In genomic region chr19:32522753-32523307, GRCm38 (mm10) we compare ENCODE assay signal across 24 mouse cellular contexts. TPM values are rescaled to one million over a fixed set of nuclear protein-coding genes. Genes with fewer than 3 reads are reported as not detected.
A peak's percentile ranks its signal among the peaks of the same experiment; 100 is the strongest.
DNase-seq lines count a peak whose midpoint lies in the region; ATAC-seq and TF ChIP-seq lines count a peak whose summit lies in the region.
"Had no signal": no experiment of that assay in that cellular context is flagged by ENCODE, and none has a peak within 500 bp of the region (broad histone marks: within the 10 kb centered on the region; RNA-seq: fewer than 3 reads in every experiment).

No protein-coding gene starts in this region.

- no peak overlapping the region for H3K4me3 ChIP-seq in thymus, adult 2 months (ENCODE audit: control insufficient read depth, insufficient read depth, low read length)
- H3K4me3 ChIP-seq in liver, embryonic 16.5 days (ENCODE audit: low read depth, low read length), result no peak overlapping the region
- no peak overlapping the region for H3K4me3 ChIP-seq in kidney, adult 2 months (ENCODE audit: insufficient read depth, low read depth, low read length)
- H3K4me3 ChIP-seq: embryonic facial prominence, embryonic 12.5 days; hindbrain, embryonic 13.5 days; limb, embryonic 15.5 days; lung, embryonic 15.5 days; myocyte; neural tube, embryonic 13.5 days had no signal

- peaks cover 7% of the 10 kb centered on the region for H3K4me1 ChIP-seq in thymus, adult 2 months (replicated peaks; ENCODE audit: control insufficient read depth, insufficient read depth, low read length)
- peaks cover 17% of the 10 kb centered on the region for H3K4me1 ChIP-seq in liver, embryonic 16.5 days (ENCODE audit: control insufficient read depth, low read depth, low read length)
- H3K4me1 ChIP-seq in kidney, adult 2 months (ENCODE audit: control insufficient read depth, insufficient read depth, low read length), result no peaks in the 10 kb centered on the region
- H3K4me1 ChIP-seq: hindbrain, embryonic 13.5 days; lung, embryonic 15.5 days; neural tube, embryonic 13.5 days had no signal

- H3K4me2 ChIP-seq in liver, embryonic 16.5 days (ENCODE audit: low read depth, low read length), result no peak overlapping the region
- H3K4me2 ChIP-seq: embryonic facial prominence, embryonic 12.5 days; hindbrain, embryonic 13.5 days; limb, embryonic 15.5 days; lung, embryonic 15.5 days; neural tube, embryonic 13.5 days had no signal

- no peak for TF ChIP-seq POLR2A in thymus, adult 2 months (IDR thresholded peaks at IDR 0.05; ENCODE audit: control insufficient read depth, extremely low read depth, insufficient read depth, low read length, poor library complexity)
- TF ChIP-seq POLR2A in kidney, adult 2 months (IDR thresholded peaks at IDR 0.05; ENCODE audit: low read depth, low read length), result no peak

- WGBS in thymus, adult 2 months, result 94% methylated on average over 8 of the region's 8 CpGs
- 32% methylated on average over 8 of the region's 8 CpGs for WGBS in liver, embryonic 16.5 days (ENCODE audit: insufficient replicate concordance)
- WGBS in kidney, adult 2 months, result 88% methylated on average over 8 of the region's 8 CpGs

- H3K9ac ChIP-seq in liver, embryonic 16.5 days (ENCODE audit: low read depth, low read length), result no peak overlapping the region
- H3K9ac ChIP-seq: embryonic facial prominence, embryonic 12.5 days; forebrain, postnatal 0 days; hindbrain, embryonic 13.5 days; limb, embryonic 15.5 days; lung, embryonic 15.5 days; neural tube, embryonic 13.5 days had no signal

- ATAC-seq in frontal cortex, adult (ENCODE audit: low TSS enrichment), result peak; percentile 90
- peak; percentile 31 for ATAC-seq in liver, embryonic 16.5 days (ENCODE audit: low read depth)
- ATAC-seq: forebrain, postnatal 0 days; midbrain, embryonic 16.5 days had no signal

- peak overlapping the region; percentile 30; the same call in 1 of the 2 replicates for H3K27ac ChIP-seq in thymus, adult 2 months (ENCODE audit: control insufficient read depth, insufficient read depth, low read length)
- H3K27ac ChIP-seq in liver, embryonic 16.5 days (ENCODE audit: low read length), result peak overlapping the region; percentile 20; the same call in 1 of the 2 replicates
- no peak overlapping the region for H3K27ac ChIP-seq in kidney, adult 2 months (ENCODE audit: insufficient read depth, low read depth, low read length)
- H3K27ac ChIP-seq: embryonic facial prominence, embryonic 12.5 days; hindbrain, embryonic 13.5 days; limb, embryonic 15.5 days; lung, embryonic 15.5 days; neural tube, embryonic 13.5 days had no signal

- DNase-seq in frontal cortex, postnatal 25 days (ENCODE audit: low spot score in 2 of 2), result no peak
- no peak for DNase-seq in thymus, adult 2 months
- no peak for DNase-seq in thymus, postnatal 4 days
- no peak for DNase-seq in kidney, adult 2 months
- DNase-seq in thymus, postnatal 10 days (ENCODE audit: low spot score in 2 of 2), result no peak
- no peak for DNase-seq in c-Kit-positive CD71-positive TER-119-positive erythroid progenitor cells, embryonic 14.5 days (ENCODE audit: low spot score)
- DNase-seq: adrenal gland, postnatal 10 days; cerebellum, adult 9-10 months; forebrain, postnatal 0 days; heart, adult 18-20 months; kidney, postnatal 25 days; layer of hippocampus, postnatal 36 days; lung, postnatal 4 days; retina, postnatal 1 day; right cerebral cortex, postnatal 25 days had no signal

- H3K27me3 ChIP-seq in thymus, adult 2 months (ENCODE audit: control insufficient read depth, insufficient read depth, low read length), result no peaks in the 10 kb centered on the region
- no peaks in the 10 kb centered on the region for H3K27me3 ChIP-seq in liver, embryonic 16.5 days (ENCODE audit: control insufficient read depth, insufficient read depth, low read depth, low read length)
- no peaks in the 10 kb centered on the region for H3K27me3 ChIP-seq in kidney, adult 2 months (replicated peaks; ENCODE audit: control insufficient read depth, insufficient read depth, low read length)
- H3K27me3 ChIP-seq: embryonic facial prominence, embryonic 12.5 days; hindbrain, embryonic 13.5 days; limb, embryonic 15.5 days; lung, embryonic 15.5 days; neural tube, embryonic 13.5 days had no signal

- H3K9me3 ChIP-seq in liver, embryonic 16.5 days (replicated peaks; ENCODE audit: control insufficient read depth, low read length), result no peaks in the 10 kb centered on the region
- H3K9me3 ChIP-seq: limb, embryonic 15.5 days; lung, embryonic 15.5 days; neural tube, embryonic 13.5 days had no signal

- no peak for TF ChIP-seq CTCF in thymus, adult 2 months (IDR thresholded peaks at IDR 0.05; ENCODE audit: borderline replicate concordance, control insufficient read depth, extremely low read depth, insufficient read depth, low read length, poor library complexity)
- no peak for TF ChIP-seq CTCF in kidney, adult 2 months (conservative IDR thresholded peaks at IDR 0.05; ENCODE audit: insufficient read depth, insufficient read length, low read depth, low read length)

- H3K36me3 ChIP-seq in thymus, adult 2 months (ENCODE audit: control insufficient read depth, insufficient read depth, low read length), result no peaks in the 10 kb centered on the region
- H3K36me3 ChIP-seq in liver, embryonic 16.5 days (ENCODE audit: control insufficient read depth, insufficient read depth), result no peaks in the 10 kb centered on the region
- no peaks in the 10 kb centered on the region for H3K36me3 ChIP-seq in kidney, adult 2 months (ENCODE audit: control insufficient read depth, insufficient read depth, low read length)
- H3K36me3 ChIP-seq: embryonic facial prominence, embryonic 12.5 days; limb, embryonic 15.5 days; lung, embryonic 15.5 days had no signal

RNA-seq across cellular contexts. Expression of gene Minpp1, which starts 37.3 kb away (rescaled TPM):
- 70.7 and 109 TPM in 2 replicates for polyA plus RNA-seq in thymus, adult 2 months (2012; rRNA removed)
- polyA plus RNA-seq in liver, embryonic 16.5 days (2015; fragmentation: Nextera tagmentation; extraction: Ambion mirVana), result 69.7 and 71.3 TPM in 2 replicates
- 38.2 and 60.2 TPM in 2 replicates for polyA plus RNA-seq in kidney, adult 2 months (2012; rRNA removed)

RNA-seq across cellular contexts. Expression of gene Rpl9-ps6, which starts 56.5 kb away (rescaled TPM):
- polyA plus RNA-seq in thymus, adult 2 months (2012; rRNA removed), result 8.0 and 10.4 TPM in 2 replicates
- polyA plus RNA-seq in liver, embryonic 16.5 days (2015; fragmentation: Nextera tagmentation; extraction: Ambion mirVana), result 34.8 and 54.9 TPM in 2 replicates
- polyA plus RNA-seq in kidney, adult 2 months (2012; rRNA removed), result 8.3 and 9.4 TPM in 2 replicates
